Mouse (Mus musculus): ENCODE measurements around the gene Tfpi2.

DNA sequence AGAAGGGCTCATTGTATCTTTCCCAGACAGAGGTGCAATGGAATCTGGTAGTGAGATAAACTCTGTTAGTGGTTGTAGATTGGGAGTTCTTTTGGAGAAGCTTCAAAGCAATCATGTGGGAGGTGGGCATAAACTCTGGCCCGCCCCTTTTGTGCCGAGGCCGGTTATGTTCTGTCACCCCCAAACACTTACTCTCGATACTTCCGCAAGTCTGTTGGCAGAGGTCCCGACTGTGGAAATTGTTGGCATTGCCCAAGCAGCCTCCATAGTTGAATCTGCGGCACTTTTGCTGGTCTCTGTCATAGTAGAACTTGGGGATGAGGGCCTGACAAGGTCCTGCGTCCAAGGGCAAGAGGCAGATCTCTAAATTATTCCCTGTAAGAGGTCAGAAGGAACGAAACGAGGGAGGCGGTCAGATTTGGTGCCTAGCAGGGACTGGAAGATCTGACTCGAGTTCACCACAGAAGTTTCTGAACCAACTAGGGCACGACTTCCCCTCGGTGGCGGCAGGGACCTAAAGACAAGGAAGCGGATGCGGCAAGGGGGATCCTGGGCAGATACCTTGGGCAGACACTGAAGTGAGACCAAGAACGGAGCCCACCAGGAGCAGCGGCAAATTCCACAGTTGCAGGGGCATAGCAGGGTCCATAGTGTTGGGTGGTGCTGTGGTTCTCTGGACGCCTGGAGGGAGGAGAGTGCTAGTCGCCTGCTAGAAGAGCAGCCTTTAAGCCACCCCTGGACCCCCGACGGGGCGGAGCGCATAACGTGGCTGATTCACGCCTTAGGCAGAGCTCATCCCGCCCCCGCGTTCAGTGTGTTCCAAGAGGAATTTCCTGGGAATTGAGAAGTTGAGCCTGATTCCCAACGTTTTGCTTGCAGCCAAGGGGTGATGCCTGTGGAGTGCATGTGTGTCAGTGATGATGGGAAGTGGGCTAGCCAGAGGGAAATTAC is 20.8 kb downstream of the Tfpi2 start:
- no peak for TF ChIP-seq CTCF (IDR thresholded peaks at IDR 0.05; ENCODE audit: borderline replicate concordance, insufficient read depth, low read depth, low read length)
- TF ChIP-seq POLR2A (IDR thresholded peaks at IDR 0.05; ENCODE audit: borderline replicate concordance, insufficient read depth, low read length): no peak
